Mouse (Mus musculus): ENCODE measurements around the gene Sorcs3. TPM values are rescaled to one million over a fixed set of nuclear protein-coding genes. Genes with fewer than 3 reads are reported as not detected.

Sorcs3 gene
- polyA plus RNA-seq, 1 experiment, result not detected

GRCm38 (mm10) chr19:48280273-48280672, 74.4 kb downstream of the Sorcs3 start:
- Histone ChIP-seq H3K9me3 (0 out of 2 replicates have a peak, but pooled peaks cover 5% of the 10 kb centered on the region), H3K4me3 (replicated peaks) (no peak overlapping the region), H3K4me1 (no peaks in the 10 kb centered on the region), H3K36me3 (replicated peaks; ENCODE audit: low read length) (no peaks in the 10 kb centered on the region), H3K27me3 (replicated peaks) (no peaks in the 10 kb centered on the region)
- TF ChIP-seq GATA1 (IDR thresholded peaks at IDR 0.05; ENCODE audit: borderline replicate concordance, low read length), result no peak
- no peak for TF ChIP-seq FLI1 (IDR thresholded peaks at IDR 0.05; ENCODE audit: low read length)

GRCm38 (mm10) chr19:48282250-48282649, 76.4 kb downstream of the Sorcs3 start:
- H3K27me3 ChIP-seq (replicated peaks), result no peaks in the 10 kb centered on the region
- no peak for TF ChIP-seq GATA1 (IDR thresholded peaks at IDR 0.05; ENCODE audit: borderline replicate concordance, low read length)
- TF ChIP-seq FLI1 (IDR thresholded peaks at IDR 0.05; ENCODE audit: low read length), result no peak
- 0 out of 2 replicates have a peak, but pooled peaks cover 9% of the 10 kb centered on the region for H3K9me3 ChIP-seq
- H3K4me3 ChIP-seq (replicated peaks), result no peak overlapping the region
- no peaks in the 10 kb centered on the region for H3K36me3 ChIP-seq (replicated peaks; ENCODE audit: low read length)
- no peaks in the 10 kb centered on the region for H3K4me1 ChIP-seq

- Histone ChIP-seq H3K36me3 (replicated peaks; ENCODE audit: low read length) (no peaks in the 10 kb centered on the region), H3K9me3 (0 out of 2 replicates have a peak, but pooled peaks cover 9% of the 10 kb centered on the region), H3K4me1 (no peaks in the 10 kb centered on the region), H3K27me3 (replicated peaks) (no peaks in the 10 kb centered on the region), H3K4me3 (replicated peaks) (no peak overlapping the region)
- TF ChIP-seq GATA1 (IDR thresholded peaks at IDR 0.05; ENCODE audit: borderline replicate concordance, low read length) (no peak), FLI1 (IDR thresholded peaks at IDR 0.05; ENCODE audit: low read length) (no peak)
Measured at GRCm38 (mm10) chr19:48283217-48283616, 77.4 kb downstream of the Sorcs3 start.

GRCm38 (mm10) chr19:48285602-48286225, 79.9 kb downstream of the Sorcs3 start:
- H3K36me3 ChIP-seq (replicated peaks; ENCODE audit: low read length), result no peaks in the 10 kb centered on the region
- 0 out of 2 replicates have a peak, but pooled peaks cover 14% of the 10 kb centered on the region for H3K9me3 ChIP-seq
- H3K4me1 ChIP-seq, result no peaks in the 10 kb centered on the region
- H3K27me3 ChIP-seq (replicated peaks), result no peaks in the 10 kb centered on the region
- no peak for TF ChIP-seq FLI1 (IDR thresholded peaks at IDR 0.05; ENCODE audit: low read length)
- TF ChIP-seq GATA1 (IDR thresholded peaks at IDR 0.05; ENCODE audit: borderline replicate concordance, low read length), result no peak
- no peak overlapping the region for H3K4me3 ChIP-seq (replicated peaks)

GRCm38 (mm10) chr19:48294251-48294650, 88.4 kb downstream of the Sorcs3 start:
- Histone ChIP-seq H3K27me3 (replicated peaks) (no peaks in the 10 kb centered on the region), H3K9me3 (peaks cover 25% of the 10 kb centered on the region), H3K4me1 (no peaks in the 10 kb centered on the region), H3K4me3 (replicated peaks) (no peak overlapping the region), H3K36me3 (replicated peaks; ENCODE audit: low read length) (no peaks in the 10 kb centered on the region)
- TF ChIP-seq FLI1 (IDR thresholded peaks at IDR 0.05; ENCODE audit: low read length), result no peak
- no peak for TF ChIP-seq GATA1 (IDR thresholded peaks at IDR 0.05; ENCODE audit: borderline replicate concordance, low read length)

- TF ChIP-seq GATA1 (IDR thresholded peaks at IDR 0.05; ENCODE audit: borderline replicate concordance, low read length), result 0 out of 3 replicates have a peak, but pooled peaks have one; percentile 30
- no peak for TF ChIP-seq FLI1 (IDR thresholded peaks at IDR 0.05; ENCODE audit: low read length)
- H3K36me3 ChIP-seq (replicated peaks; ENCODE audit: low read length), result no peaks in the 10 kb centered on the region
Measured at GRCm38 (mm10) chr19:48298384-48298783, 92.6 kb downstream of the Sorcs3 start.

GRCm38 (mm10) chr19:48300440-48301231, 94.8 kb downstream of the Sorcs3 start:
- TF ChIP-seq FLI1 (IDR thresholded peaks at IDR 0.05; ENCODE audit: low read length) (no peak), GATA1 (IDR thresholded peaks at IDR 0.05; ENCODE audit: borderline replicate concordance, low read length) (no peak)
- no peak overlapping the region for H3K4me3 ChIP-seq (replicated peaks)
- no peaks in the 10 kb centered on the region for H3K4me1 ChIP-seq
- 0 out of 2 replicates have a peak, but pooled peaks cover 4% of the 10 kb centered on the region for H3K9me3 ChIP-seq
- no peaks in the 10 kb centered on the region for H3K36me3 ChIP-seq (replicated peaks; ENCODE audit: low read length)
- H3K27me3 ChIP-seq (replicated peaks), result no peaks in the 10 kb centered on the region

More at GRCm38 (mm10) chr19:48298384-48298783, 92.6 kb downstream of the Sorcs3 start:
- Histone ChIP-seq H3K4me3 (replicated peaks) (no peak overlapping the region), H3K4me1 (no peaks in the 10 kb centered on the region), H3K27me3 (replicated peaks) (no peaks in the 10 kb centered on the region), H3K9me3 (peaks cover 13% of the 10 kb centered on the region)

- H3K36me3 ChIP-seq (replicated peaks; ENCODE audit: low read length), result no peaks in the 10 kb centered on the region
- no peak for TF ChIP-seq GATA1 (IDR thresholded peaks at IDR 0.05; ENCODE audit: borderline replicate concordance, low read length)
- no peak for TF ChIP-seq FLI1 (IDR thresholded peaks at IDR 0.05; ENCODE audit: low read length)
- H3K27me3 ChIP-seq (replicated peaks), result no peaks in the 10 kb centered on the region
- 0 out of 2 replicates have a peak, but pooled peaks cover 4% of the 10 kb centered on the region for H3K9me3 ChIP-seq
- H3K4me3 ChIP-seq (replicated peaks), result no peak overlapping the region
- no peaks in the 10 kb centered on the region for H3K4me1 ChIP-seq
Measured at GRCm38 (mm10) chr19:48301300-48301699, 95.5 kb downstream of the Sorcs3 start.

- Histone ChIP-seq H3K4me3 (replicated peaks) (no peak overlapping the region), H3K4me1 (no peaks in the 10 kb centered on the region), H3K9me3 (peaks cover 13% of the 10 kb centered on the region), H3K27me3 (replicated peaks) (no peaks in the 10 kb centered on the region), H3K36me3 (replicated peaks; ENCODE audit: low read length) (no peaks in the 10 kb centered on the region)
- no peak for TF ChIP-seq FLI1 (IDR thresholded peaks at IDR 0.05; ENCODE audit: low read length)
- no peak for TF ChIP-seq GATA1 (IDR thresholded peaks at IDR 0.05; ENCODE audit: borderline replicate concordance, low read length)
Measured at GRCm38 (mm10) chr19:48308341-48308740, 102.5 kb downstream of the Sorcs3 start.
